Mouse (Mus musculus): ENCODE data around the gene Cdk5rap3. TPM values are rescaled to one million over a fixed set of nuclear protein-coding genes. Genes with fewer than 3 reads are reported as not detected.

The Cdk5rap3 gene
- polyA plus RNA-seq, 1 experiment from 2014 or later = 96.5 TPM

DNA sequence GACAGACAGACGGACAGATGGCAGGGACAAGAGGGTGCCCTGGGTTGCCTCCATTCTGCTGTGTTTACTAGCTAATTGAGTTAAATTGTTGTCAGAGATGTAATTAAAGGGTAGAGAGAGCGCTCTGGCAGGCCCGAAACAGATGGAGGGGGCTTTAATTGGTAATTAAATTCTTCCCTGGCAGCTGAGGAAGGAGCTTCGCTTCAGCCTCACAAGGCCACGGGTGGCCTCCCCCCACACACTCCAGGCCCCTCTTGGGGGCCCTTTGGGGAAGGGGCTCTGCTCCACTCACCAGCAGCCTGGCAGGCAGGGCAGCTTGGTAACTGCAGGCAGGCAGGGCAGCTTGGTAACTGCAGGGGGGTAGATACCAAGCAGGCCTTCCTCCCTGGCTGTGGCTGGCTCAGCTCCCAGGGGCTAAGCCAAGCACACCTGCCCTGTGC is 30.4 kb downstream of the Cdk5rap3 start:
- H3K4me2 ChIP-seq (replicated peaks) = 0 out of 2 replicates have a peak overlapping the region, but pooled peaks have one; percentile 2
- no peak overlapping the region for H3K9ac ChIP-seq
- H3K4me3 ChIP-seq = no peak overlapping the region
- peak overlapping the region; percentile 55 for H3K27ac ChIP-seq
- no peak for ATAC-seq (ENCODE audit: insufficient number of reproducible peaks, insufficient read depth, low FRiP score, low TSS enrichment)
- H3K4me1 ChIP-seq = peaks cover 17% of the 10 kb centered on the region
- no peaks in the 10 kb centered on the region for H3K9me3 ChIP-seq
- no peaks in the 10 kb centered on the region for H3K27me3 ChIP-seq
- 14% methylated on average over 5 of the region's 5 CpGs for whole genome bisulfite sequencing
- H3K36me3 ChIP-seq = no peaks in the 10 kb centered on the region

DNA sequence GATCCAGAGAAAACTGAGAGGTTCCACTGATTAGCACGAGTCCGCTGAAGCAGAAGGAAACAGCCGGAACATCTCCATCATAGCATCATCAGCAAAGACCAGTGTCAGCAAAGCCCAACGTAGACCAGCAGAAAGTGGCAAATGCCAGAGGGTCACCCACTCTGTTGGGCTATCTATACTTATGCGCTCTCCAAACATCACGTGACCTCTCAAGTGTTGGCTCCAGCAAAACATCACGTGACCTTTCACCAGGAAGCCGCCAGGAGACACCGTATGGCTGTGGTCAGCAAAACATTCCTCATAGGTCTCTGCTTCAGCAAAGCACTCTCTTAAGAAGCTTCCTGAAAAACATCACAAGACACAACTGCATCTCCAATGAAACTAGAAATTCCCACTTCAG is 36.0 kb downstream of the Cdk5rap3 start:
- H3K27me3 ChIP-seq = no peaks in the 10 kb centered on the region
- H3K4me1 ChIP-seq = peaks cover 15% of the 10 kb centered on the region
- H3K9ac ChIP-seq = no peak overlapping the region
- H3K9me3 ChIP-seq = no peaks in the 10 kb centered on the region
- no peak overlapping the region for H3K4me2 ChIP-seq (replicated peaks)
- no peak overlapping the region for H3K4me3 ChIP-seq
- 92% methylated on average over 9 of the region's 9 CpGs for WGBS
- no peaks in the 10 kb centered on the region for H3K36me3 ChIP-seq
- no peak for ATAC-seq (ENCODE audit: insufficient number of reproducible peaks, insufficient read depth, low FRiP score, low TSS enrichment)
- H3K27ac ChIP-seq = no peak overlapping the region

GRCm38 (mm10) chr11:96879359-96879758 is 36.9 kb downstream of the Cdk5rap3 start:
- Histone ChIP-seq H3K27me3 (no peaks in the 10 kb centered on the region), H3K4me1 (peaks cover 24% of the 10 kb centered on the region), H3K9ac (no peak overlapping the region), H3K4me2 (replicated peaks) (no peak overlapping the region), H3K27ac (no peak overlapping the region), H3K36me3 (no peaks in the 10 kb centered on the region), H3K9me3 (no peaks in the 10 kb centered on the region), H3K4me3 (no peak overlapping the region)
- no peak for ATAC-seq (ENCODE audit: insufficient number of reproducible peaks, insufficient read depth, low FRiP score, low TSS enrichment)
- 33% methylated on average over 7 of the region's 7 CpGs for WGBS

DNA sequence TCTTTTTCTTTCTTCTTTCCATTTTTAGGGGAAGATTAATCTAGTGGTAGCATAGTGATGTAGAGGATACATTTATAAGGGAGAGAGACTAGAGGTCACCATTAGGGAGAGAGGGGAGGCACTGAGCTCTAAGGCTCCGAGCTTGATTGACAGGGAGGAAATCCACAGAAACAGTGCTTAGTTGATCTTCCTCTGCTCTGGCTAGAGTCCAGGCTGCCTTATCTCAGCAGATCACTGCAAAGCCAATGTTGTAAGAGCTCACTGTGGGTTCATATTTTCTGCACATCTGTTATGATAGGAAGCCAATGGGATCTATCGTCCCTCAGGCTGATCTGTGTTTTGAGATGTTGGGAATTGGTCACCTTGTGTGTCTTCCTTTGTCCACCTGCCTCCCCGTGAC is 37.6 kb downstream of the Cdk5rap3 start:
- H3K9ac ChIP-seq = no peak overlapping the region
- peaks cover 30% of the 10 kb centered on the region for H3K4me1 ChIP-seq
- H3K36me3 ChIP-seq = no peaks in the 10 kb centered on the region
- WGBS = 52% methylated on average over 3 of the region's 3 CpGs
- H3K27me3 ChIP-seq = no peaks in the 10 kb centered on the region
- H3K4me3 ChIP-seq = no peak overlapping the region
- ATAC-seq (ENCODE audit: insufficient number of reproducible peaks, insufficient read depth, low FRiP score, low TSS enrichment) = no peak
- H3K4me2 ChIP-seq (replicated peaks) = no peak overlapping the region
- no peaks in the 10 kb centered on the region for H3K9me3 ChIP-seq
- no peak overlapping the region for H3K27ac ChIP-seq

- H3K9me3 ChIP-seq = no peaks in the 10 kb centered on the region
- H3K9ac ChIP-seq = peak overlapping the region; percentile 28; the same call in 1 of the 2 replicates
- no peaks in the 10 kb centered on the region for H3K27me3 ChIP-seq
- no peaks in the 10 kb centered on the region for H3K36me3 ChIP-seq
- H3K4me2 ChIP-seq (replicated peaks) = no peak overlapping the region; the same call in 1 of the 2 replicates
- peaks cover 47% of the 10 kb centered on the region for H3K4me1 ChIP-seq
- ATAC-seq (ENCODE audit: insufficient number of reproducible peaks, insufficient read depth, low FRiP score, low TSS enrichment) = no peak
- no peak overlapping the region for H3K4me3 ChIP-seq
- H3K27ac ChIP-seq = peak overlapping the region; percentile 94
- WGBS = 43% methylated on average over 4 of the region's 4 CpGs
Observed at GRCm38 (mm10) chr11:96877071-96877470, 39.2 kb downstream of the Cdk5rap3 start.

GRCm38 (mm10) chr11:96876300-96877040 is 39.8 kb downstream of the Cdk5rap3 start:
- ATAC-seq (ENCODE audit: insufficient number of reproducible peaks, insufficient read depth, low FRiP score, low TSS enrichment) = no peak; the same call in 1 of the 2 replicates
- H3K4me3 ChIP-seq = peak overlapping the region; percentile 27
- 7% methylated on average over 13 of the region's 13 CpGs for WGBS
- peak overlapping the region; percentile 56 for H3K4me2 ChIP-seq (replicated peaks)
- H3K27me3 ChIP-seq = no peaks in the 10 kb centered on the region
- peak overlapping the region; percentile 28 for H3K9ac ChIP-seq
- no peaks in the 10 kb centered on the region for H3K9me3 ChIP-seq
- H3K27ac ChIP-seq = peak overlapping the region; percentile 94
- H3K36me3 ChIP-seq = no peaks in the 10 kb centered on the region
- peaks cover 47% of the 10 kb centered on the region for H3K4me1 ChIP-seq

- no peaks in the 10 kb centered on the region for H3K9me3 ChIP-seq
- H3K9ac ChIP-seq = peak overlapping the region; percentile 28
- H3K27me3 ChIP-seq = no peaks in the 10 kb centered on the region
- peak; percentile 68 for ATAC-seq (ENCODE audit: insufficient number of reproducible peaks, insufficient read depth, low FRiP score, low TSS enrichment)
- peak overlapping the region; percentile 56 for H3K4me2 ChIP-seq (replicated peaks)
- peak overlapping the region; percentile 27 for H3K4me3 ChIP-seq
- peaks cover 47% of the 10 kb centered on the region for H3K4me1 ChIP-seq
- no peaks in the 10 kb centered on the region for H3K36me3 ChIP-seq
- WGBS = under 1% methylated on average over 35 of the region's 35 CpGs
- peak overlapping the region; percentile 94 for H3K27ac ChIP-seq
Observed at GRCm38 (mm10) chr11:96875745-96876144, 40.6 kb downstream of the Cdk5rap3 start.

GRCm38 (mm10) chr11:96875270-96875669 is 41.0 kb downstream of the Cdk5rap3 start:
- Histone ChIP-seq H3K4me1 (peaks cover 47% of the 10 kb centered on the region), H3K4me3 (peak overlapping the region; percentile 27), H3K4me2 (replicated peaks) (peak overlapping the region; percentile 56), H3K27me3 (no peaks in the 10 kb centered on the region), H3K27ac (peak overlapping the region; percentile 94), H3K36me3 (no peaks in the 10 kb centered on the region), H3K9ac (no peak overlapping the region), H3K9me3 (no peaks in the 10 kb centered on the region)
- 10% methylated on average over 4 of the region's 4 CpGs for WGBS
- no peak for ATAC-seq (ENCODE audit: insufficient number of reproducible peaks, insufficient read depth, low FRiP score, low TSS enrichment)

GRCm38 (mm10) chr11:96873601-96874140 is 42.6 kb downstream of the Cdk5rap3 start:
- no peaks in the 10 kb centered on the region for H3K9me3 ChIP-seq
- 0 out of 2 replicates have a peak overlapping the region, but pooled peaks have one; percentile 45 for H3K9ac ChIP-seq
- ATAC-seq (ENCODE audit: insufficient number of reproducible peaks, insufficient read depth, low FRiP score, low TSS enrichment) = no peak
- WGBS = 16% methylated on average over 11 of the region's 11 CpGs
- H3K36me3 ChIP-seq = no peaks in the 10 kb centered on the region
- H3K4me3 ChIP-seq = no peak overlapping the region
- H3K4me1 ChIP-seq = peaks cover 47% of the 10 kb centered on the region
- no peaks in the 10 kb centered on the region for H3K27me3 ChIP-seq
- peak overlapping the region; percentile 36 for H3K4me2 ChIP-seq (replicated peaks)
- peak overlapping the region; percentile 94 for H3K27ac ChIP-seq

DNA sequence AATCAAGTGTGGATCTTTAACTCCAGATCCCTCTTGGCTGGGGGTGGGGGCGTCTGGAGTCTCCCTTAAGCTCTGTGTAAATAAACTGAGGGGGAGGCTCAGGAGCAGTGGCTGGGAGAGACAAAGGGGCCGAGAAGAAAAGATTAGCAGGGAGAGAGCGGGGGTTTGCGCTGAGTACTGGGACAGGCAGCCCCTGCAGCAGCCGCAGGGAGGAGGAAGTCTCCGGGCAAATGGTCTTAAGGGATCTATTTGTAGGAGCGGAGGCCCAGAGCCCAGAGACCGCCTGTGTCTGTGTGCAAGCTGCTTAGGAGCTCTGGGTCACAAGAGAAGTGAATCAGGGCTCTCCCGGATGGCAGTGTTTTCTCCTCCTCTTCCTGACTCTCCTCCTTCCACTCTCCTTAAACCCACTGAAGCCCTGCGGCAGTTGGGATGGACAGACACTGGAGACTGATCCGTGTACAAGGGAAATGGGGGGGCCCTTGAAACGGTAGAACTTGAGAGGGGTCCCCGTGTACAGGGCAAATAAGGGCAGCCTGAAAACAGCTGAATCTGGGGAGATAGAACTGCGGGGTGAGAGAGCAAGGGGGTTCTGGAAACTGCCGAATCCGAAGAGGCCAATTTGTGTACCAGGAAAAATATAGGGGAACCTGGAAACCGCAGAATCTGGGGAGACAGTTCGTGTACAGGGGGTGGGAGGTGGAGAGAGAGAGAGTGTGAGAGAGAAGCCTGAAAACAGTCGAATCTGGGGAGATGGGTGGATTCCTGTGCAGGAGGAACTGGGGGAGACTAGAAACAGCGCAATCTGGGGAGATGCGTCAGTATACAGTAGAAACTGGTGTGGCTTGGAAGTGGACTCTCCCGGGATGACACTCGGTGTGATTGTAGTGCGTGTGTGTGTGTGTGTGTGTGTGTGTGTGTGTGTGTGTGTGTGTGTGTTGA is 43.6 kb downstream of the Cdk5rap3 start:
- H3K9me3 ChIP-seq = no peaks in the 10 kb centered on the region
- ATAC-seq (ENCODE audit: insufficient number of reproducible peaks, insufficient read depth, low FRiP score, low TSS enrichment) = peak; percentile 23; the same call in 1 of the 2 replicates
- H3K4me1 ChIP-seq = peaks cover 47% of the 10 kb centered on the region
- peak overlapping the region; percentile 94 for H3K27ac ChIP-seq
- H3K27me3 ChIP-seq = no peaks in the 10 kb centered on the region
- no peaks in the 10 kb centered on the region for H3K36me3 ChIP-seq
- WGBS = 5% methylated on average over 24 of the region's 24 CpGs
- peak overlapping the region; percentile 36 for H3K4me2 ChIP-seq (replicated peaks)
- peak overlapping the region; percentile 45 for H3K9ac ChIP-seq
- peak overlapping the region; percentile 12; the same call in 1 of the 2 replicates for H3K4me3 ChIP-seq

DNA sequence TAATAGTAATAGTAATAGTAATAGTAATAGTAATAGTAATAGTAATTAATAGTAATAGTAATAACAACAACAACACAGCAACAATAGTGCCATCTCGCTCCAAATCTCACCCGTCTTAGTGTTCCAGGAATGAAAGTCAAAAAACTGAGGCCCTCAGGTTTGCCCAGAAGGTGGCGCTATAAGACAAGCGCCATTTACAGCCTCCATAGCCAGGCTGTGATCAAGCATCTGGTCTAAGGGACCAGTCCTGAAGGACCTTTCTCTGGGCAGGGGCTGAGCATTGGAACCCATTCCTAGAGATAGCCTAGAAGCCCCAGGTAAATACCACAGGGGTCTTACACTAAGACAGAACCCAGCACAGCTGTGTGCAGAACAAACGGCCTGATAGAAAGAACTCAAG is 49.1 kb downstream of the Cdk5rap3 start:
- peaks cover 4% of the 10 kb centered on the region; the same call in 1 of the 2 replicates for H3K27me3 ChIP-seq
- H3K9me3 ChIP-seq = no peaks in the 10 kb centered on the region
- H3K9ac ChIP-seq = no peak overlapping the region
- no peak overlapping the region for H3K4me2 ChIP-seq (replicated peaks)
- WGBS = 15% methylated on average over 5 of the region's 5 CpGs
- no peak for ATAC-seq (ENCODE audit: insufficient number of reproducible peaks, insufficient read depth, low FRiP score, low TSS enrichment)
- H3K36me3 ChIP-seq = no peaks in the 10 kb centered on the region
- H3K27ac ChIP-seq = no peak overlapping the region
- H3K4me3 ChIP-seq = no peak overlapping the region
- H3K4me1 ChIP-seq = peaks cover 23% of the 10 kb centered on the region

Measured in embryonic facial prominence, embryonic 12.5 days (tissue).